Mouse (Mus musculus) MEL (cell line): ENCODE data around the gene Brpf3. TPM values are rescaled to one million over a fixed set of nuclear protein-coding genes. Genes with fewer than 3 reads are reported as not detected.

Source experiments
- DNase-seq: peaks from one replicate; pipeline ENCODE4 v3.0.0; 2011; ENCODE audit warnings: low read depth, low spot score
- H3K27ac ChIP-seq: 2 replicates; pipeline ENCODE4 v1.5.1; 2012; ENCODE audit warnings: low read depth, mild to moderate bottlenecking, control low read depth, low read length, moderate library complexity; ENCODE audit not compliant: control insufficient read depth
- H3K27me3 ChIP-seq, 2 experiments: fragments of 150-350 bp in 1 of 2; sonication (generic) in 1 of 2; 2 replicates each; pipeline ENCODE4 v1.6.1; 2012; ENCODE audit warnings: low read length in 2 of 2, mild to moderate bottlenecking in 2 of 2, improper control_type of control experiment in 1 of 2, moderate library complexity in 1 of 2; ENCODE audit not compliant: insufficient read depth in 2 of 2, control insufficient read depth in 1 of 2
- H3K36me3 ChIP-seq, 2 experiments: 2 replicates each; pipeline ENCODE4 v1.6.1; 2012 to 2014; ENCODE audit warnings: low read length in 2 of 2, improper control_type of control experiment in 1 of 2, inconsistent platforms in 1 of 2, mild to moderate bottlenecking in 1 of 2; ENCODE audit not compliant: insufficient read depth in 2 of 2, control insufficient read depth in 1 of 2
- H3K4me1 ChIP-seq, 2 experiments: fragments of 150-350 bp in 1 of 2; sonication (generic) in 1 of 2; 2 replicates each; pipeline ENCODE4 v1.6.1; 2012; ENCODE audit warnings: low read length in 2 of 2, improper control_type of control experiment in 1 of 2, mild to moderate bottlenecking in 1 of 2; ENCODE audit not compliant: insufficient read depth in 2 of 2, control insufficient read depth in 1 of 2
- H3K4me3 ChIP-seq, 2 experiments: fragments of 150-350 bp in 1 of 2; sonication (generic) in 1 of 2; 2 replicates each; pipeline ENCODE4 v1.5.1; 2012; ENCODE audit warnings: low read depth in 2 of 2, low read length in 2 of 2, mild to moderate bottlenecking in 2 of 2, moderate library complexity in 2 of 2, control low read depth in 1 of 2, improper control_type of control experiment in 1 of 2; ENCODE audit not compliant: control insufficient read depth in 1 of 2, insufficient read depth in 1 of 2
- H3K79me2 ChIP-seq: 2 replicates; pipeline ENCODE4 v1.6.1; 2012; ENCODE audit warnings: mild to moderate bottlenecking, low read length, moderate library complexity; ENCODE audit not compliant: control insufficient read depth, poor library complexity, insufficient read depth
- H3K9ac ChIP-seq: 2 replicates; pipeline ENCODE4 v1.6.1; 2012; ENCODE audit warnings: low read depth, mild to moderate bottlenecking, control low read depth, low read length, moderate library complexity; ENCODE audit not compliant: control insufficient read depth, poor library complexity, severe bottlenecking
- H3K9me3 ChIP-seq: fragments of 150-350 bp; sonication (generic); replicated peaks from 2 replicates; pipeline ENCODE4 v1.6.1; 2012; ENCODE audit warnings: mild to moderate bottlenecking, low read length, improper control_type of control experiment, moderate library complexity; ENCODE audit not compliant: insufficient read depth
- BHLHE40 ChIP-seq: IDR thresholded peaks from 2 replicates; pipeline ENCODE4 v1.6.1; 2012; ENCODE audit warnings: low read depth, mild to moderate bottlenecking, inconsistent platforms, low read length, improper control_type of control experiment, borderline replicate concordance
- CHD1 ChIP-seq: IDR thresholded peaks from 2 replicates; pipeline ENCODE4 v1.6.1; 2012; ENCODE audit warnings: low read depth, mild to moderate bottlenecking, inconsistent platforms, low read length, improper control_type of control experiment
- E2F4 ChIP-seq: IDR thresholded peaks from 2 replicates; pipeline ENCODE4 v1.6.1; 2011; ENCODE audit warnings: low read depth, low read length, improper control_type of control experiment, borderline replicate concordance
- EP300 ChIP-seq, 2 experiments: IDR thresholded peaks; 2 replicates each; pipeline ENCODE4 v1.6.1; 2011; ENCODE audit warnings: improper control_type of control experiment in 2 of 2, low read length in 2 of 2, low read depth in 1 of 2, mild to moderate bottlenecking in 1 of 2
- ETS1 ChIP-seq: IDR thresholded peaks from 2 replicates; pipeline ENCODE4 v1.6.1; 2012; ENCODE audit warnings: low read depth, mild to moderate bottlenecking, inconsistent platforms, low read length, improper control_type of control experiment, moderate library complexity
- GABPA ChIP-seq: IDR thresholded peaks from 2 replicates; pipeline ENCODE4 v1.6.1; 2012; ENCODE audit warnings: low read depth, mild to moderate bottlenecking, inconsistent platforms, low read length, improper control_type of control experiment, moderate library complexity
- GATA1 ChIP-seq: IDR thresholded peaks from 2 replicates; pipeline ENCODE4 v1.6.1; 2011; ENCODE audit warnings: low read depth, low read length, improper control_type of control experiment
- HCFC1 ChIP-seq: IDR thresholded peaks from 2 replicates; pipeline ENCODE4 v1.6.1; 2012; ENCODE audit warnings: low read depth, mild to moderate bottlenecking, inconsistent platforms, low read length, improper control_type of control experiment, moderate library complexity
- JUND ChIP-seq: IDR thresholded peaks from 2 replicates; pipeline ENCODE4 v1.6.1; 2011; ENCODE audit warnings: low read depth, mild to moderate bottlenecking, improper control_type of control experiment, low read length
- MAFK ChIP-seq: IDR thresholded peaks from 2 replicates; pipeline ENCODE4 v1.6.1; 2011; ENCODE audit warnings: low read depth, mild to moderate bottlenecking, low read length, improper control_type of control experiment, borderline replicate concordance
- MAX ChIP-seq: IDR thresholded peaks from 2 replicates; pipeline ENCODE4 v1.6.1; 2011; ENCODE audit warnings: low read length, improper control_type of control experiment
- MEF2A ChIP-seq: IDR thresholded peaks from 2 replicates; pipeline ENCODE4 v1.6.1; 2014; ENCODE audit warnings: low read depth, mild to moderate bottlenecking, inconsistent platforms, low read length, improper control_type of control experiment; ENCODE audit not compliant: poor library complexity, insufficient replicate concordance, severe bottlenecking; ENCODE audit errors: extremely low read depth
- MXI1 ChIP-seq: IDR thresholded peaks from 2 replicates; pipeline ENCODE4 v1.6.1; 2011; ENCODE audit warnings: mild to moderate bottlenecking, low read depth, low read length, improper control_type of control experiment
- MYB ChIP-seq: IDR thresholded peaks from 2 replicates; pipeline ENCODE4 v1.6.1; 2011; ENCODE audit warnings: mild to moderate bottlenecking, low read depth, low read length, improper control_type of control experiment
- NELFE ChIP-seq: IDR thresholded peaks from 2 replicates; pipeline ENCODE4 v1.6.1; 2011; ENCODE audit warnings: low read depth, low read length, improper control_type of control experiment
- NRF1 ChIP-seq: IDR thresholded peaks from 2 replicates; pipeline ENCODE4 v1.6.1; 2014; ENCODE audit warnings: low read depth, mild to moderate bottlenecking, inconsistent platforms, low read length, improper control_type of control experiment, moderate library complexity; ENCODE audit not compliant: poor library complexity, insufficient read depth, severe bottlenecking
- POLR2A ChIP-seq, 2 experiments: IDR thresholded peaks; 2 replicates each; pipeline ENCODE4 v1.6.1; 2011 to 2012; ENCODE audit warnings: low read length in 2 of 2, mild to moderate bottlenecking in 2 of 2, control low read depth in 1 of 2, improper control_type of control experiment in 1 of 2, low read depth in 1 of 2, moderate library complexity in 1 of 2; ENCODE audit not compliant: control insufficient read depth in 1 of 2, insufficient read depth in 1 of 2, poor library complexity in 1 of 2
- POLR2AphosphoS2 ChIP-seq: IDR thresholded peaks from 2 replicates; pipeline ENCODE4 v1.6.1; 2011; ENCODE audit warnings: low read length, improper control_type of control experiment
- POLR2AphosphoS5 ChIP-seq: IDR thresholded peaks from 2 replicates; pipeline ENCODE4 v1.6.1; 2012; ENCODE audit warnings: low read depth, borderline replicate concordance, mild to moderate bottlenecking, inconsistent platforms, low read length, moderate library complexity, mixed read lengths
- RAD21 ChIP-seq: IDR thresholded peaks from 2 replicates; pipeline ENCODE4 v1.6.1; 2011; ENCODE audit warnings: mild to moderate bottlenecking, low read depth, low read length, improper control_type of control experiment
- SIN3A ChIP-seq: IDR thresholded peaks from 2 replicates; pipeline ENCODE4 v1.6.1; 2012; ENCODE audit warnings: low read length, improper control_type of control experiment, inconsistent platforms
- SMC3 ChIP-seq: IDR thresholded peaks from 2 replicates; pipeline ENCODE4 v1.6.1; 2011; ENCODE audit warnings: low read depth, low read length, improper control_type of control experiment
- TAL1 ChIP-seq: IDR thresholded peaks from 2 replicates; pipeline ENCODE4 v1.6.1; 2012; ENCODE audit warnings: mild to moderate bottlenecking, inconsistent platforms, low read length, moderate library complexity, mixed read lengths
- TBP ChIP-seq: IDR thresholded peaks from 2 replicates; pipeline ENCODE4 v1.8.0; 2011; ENCODE audit warnings: low read depth, low read length, improper control_type of control experiment
- TCF12 ChIP-seq: IDR thresholded peaks from 2 replicates; pipeline ENCODE4 v1.6.1; 2014; ENCODE audit warnings: low read depth, mild to moderate bottlenecking, inconsistent platforms, low read length, improper control_type of control experiment, moderate library complexity
- UBTF ChIP-seq: IDR thresholded peaks from 2 replicates; pipeline ENCODE4 v1.6.1; 2012; ENCODE audit warnings: low read depth, mild to moderate bottlenecking, inconsistent platforms, low read length, improper control_type of control experiment, moderate library complexity, borderline replicate concordance; ENCODE audit not compliant: insufficient read depth
- USF2 ChIP-seq, 2 experiments: IDR thresholded peaks; 2 replicates each; pipeline ENCODE4 v1.6.1; 2011 to 2012; ENCODE audit warnings: improper control_type of control experiment in 2 of 2, low read length in 2 of 2, borderline replicate concordance in 1 of 2, inconsistent platforms in 1 of 2, low read depth in 1 of 2, mild to moderate bottlenecking in 1 of 2; ENCODE audit not compliant: insufficient read depth in 1 of 2
- ZMIZ1 ChIP-seq: IDR thresholded peaks from 2 replicates; pipeline ENCODE4 v1.6.1; 2012; ENCODE audit warnings: low read depth, mild to moderate bottlenecking, inconsistent platforms, low read length, improper control_type of control experiment, moderate library complexity
- ZNF384 ChIP-seq: IDR thresholded peaks from 2 replicates; pipeline ENCODE4 v1.6.1; 2012; ENCODE audit warnings: low read depth, mild to moderate bottlenecking, inconsistent platforms, low read length, improper control_type of control experiment
- polyA plus RNA-seq, 2 experiments: library from polyadenylated mRNA; stranded (reverse) in 1 of 2; unstranded in 1 of 2; fragments of >175 nt in 1 of 2; fragments of >200 nt in 1 of 2; gene quantifications; 2 replicates each; pipeline versions ENCODE4 v1.2.1 to v1.2.4; 2012; ENCODE audit warnings: low replicate concordance in 2 of 2, low read depth in 1 of 2; ENCODE audit not compliant: insufficient read length in 2 of 2, insufficient read depth in 1 of 2, missing spikeins in 1 of 2
- total RNA-seq: library from RNA; depleted of rRNA; stranded (reverse); fragments of 300-350 nt; gene quantifications from 2 replicates; pipeline ENCODE4 v1.2.3, GENCODE M21; 2012

Brpf3 gene
- total and polyA plus RNA-seq, 3 experiments: 1.7 to 23.7 TPM; not detected in 1

DNA sequence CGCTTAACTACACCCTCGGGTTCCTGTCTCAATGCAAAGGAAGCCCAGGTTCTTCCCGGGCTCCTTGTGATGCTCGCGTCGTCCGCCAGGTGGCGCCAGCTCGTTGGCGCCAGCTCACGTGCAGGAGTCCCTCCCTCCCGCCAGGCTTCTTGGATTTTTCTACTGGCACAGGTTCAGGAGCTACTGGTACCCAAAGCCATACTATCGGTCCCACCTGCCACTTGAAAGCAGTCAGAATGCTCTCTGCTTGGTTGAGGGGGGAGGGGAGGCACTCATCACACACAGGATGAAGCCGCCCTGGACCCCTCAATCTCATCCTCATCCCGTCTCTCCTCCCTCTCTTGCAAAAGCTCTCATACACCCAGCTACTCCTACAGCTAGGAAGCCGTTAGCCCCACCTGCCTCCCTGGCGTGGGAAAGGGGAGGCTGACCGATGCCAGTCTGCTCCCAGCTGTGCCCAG, 79.1 kb downstream of the Brpf3 start (continued):
- TF ChIP-seq MEF2A (no peak), MAX (peak; percentile 58; the same call in 1 of the 2 replicates), JUND (no peak), CHD1 (no peak), GATA1 (no peak), TBP (no peak), ZMIZ1 (no peak), NELFE (no peak), TCF12 (no peak), BHLHE40 (peak; percentile 100), GABPA (no peak), POLR2AphosphoS2 (no peak), SMC3 (peak; percentile 85), SIN3A (0 out of 2 replicates have a peak, but pooled peaks have one; percentile 29), NRF1 (no peak), MYB (no peak), TAL1 (no peak), RAD21 (peak; percentile 52), EP300 (IDR thresholded peaks at IDR 0.05; ENCODE audit: low read depth in 1 of 2, low read length in 2 of 2) (no peak), MXI1 (peak; percentile 39; the same call in 1 of the 2 replicates), POLR2AphosphoS5 (no peak), UBTF (no peak), ZNF384 (no peak), MAFK (no peak)

DNA sequence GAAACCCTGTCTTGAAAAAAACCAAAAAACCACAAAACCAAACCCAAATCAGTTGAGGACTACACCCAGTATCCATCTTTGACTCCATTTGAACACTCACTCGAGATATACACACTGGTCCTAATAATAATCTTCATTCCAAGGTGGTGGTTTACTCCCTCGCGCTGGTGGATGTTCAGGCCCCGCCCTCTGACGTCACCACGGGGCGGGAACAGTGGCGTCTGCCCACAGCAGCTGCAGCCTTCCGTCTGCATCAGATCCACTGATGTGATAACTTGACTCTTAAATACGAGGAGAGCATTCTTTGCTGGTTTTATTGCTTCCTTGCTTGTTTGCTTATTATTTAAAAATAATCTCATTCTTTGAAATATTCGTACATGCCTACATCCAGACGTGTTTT, 81.4 kb downstream of the Brpf3 start:
- H3K79me2 ChIP-seq: no peaks in the 10 kb centered on the region
- TF ChIP-seq TBP: 0 out of 2 replicates have a peak, but pooled peaks have one; percentile 13
- TF ChIP-seq E2F4: 0 out of 2 replicates have a peak, but pooled peaks have one; percentile 37
- no peak for TF ChIP-seq JUND
- peak; percentile 9; the same call in 1 of the 2 replicates for TF ChIP-seq HCFC1
- peak; percentile 89 for TF ChIP-seq GATA1
- peak; percentile 80 for TF ChIP-seq ETS1
- TF ChIP-seq USF2 (IDR thresholded peaks at IDR 0.05; ENCODE audit: borderline replicate concordance in 1 of 2, insufficient read depth in 1 of 2, low read depth in 1 of 2, low read length in 2 of 2): no peak
- TF ChIP-seq POLR2A (IDR thresholded peaks at IDR 0.05; ENCODE audit: control insufficient read depth in 1 of 2, insufficient read depth in 1 of 2, low read depth in 1 of 2, low read length in 2 of 2, poor library complexity in 1 of 2): no peak
- 0 out of 2 replicates have a peak, but pooled peaks have one; percentile 19 for TF ChIP-seq BHLHE40
- peaks cover 0 to 6% of the 10 kb centered on the region in 2 experiments; a peak in 2 of 4 replicates for H3K36me3 ChIP-seq
- peak overlapping the region; percentile 33 for H3K9ac ChIP-seq
- H3K4me3 ChIP-seq: peak overlapping the region; percentile 38 to 42
- H3K4me1 ChIP-seq: peaks cover 0 to 5% of the 10 kb centered on the region in 2 experiments; a peak in 2 of 4 replicates
- no peaks in the 10 kb centered on the region for H3K27me3 ChIP-seq
- H3K27ac ChIP-seq: peak overlapping the region; percentile 16; the same call in 1 of the 2 replicates
- peak; percentile 93 for DNase-seq
- no peaks in the 10 kb centered on the region for H3K9me3 ChIP-seq
